Mouse (Mus musculus) intestine, embryonic 15.5 days (tissue): Measurements from ENCODE around the gene Olfr374. TPM values are rescaled to one million over a fixed set of nuclear protein-coding genes. Genes with fewer than 3 reads are reported as not detected.

Experiments used
- ATAC-seq: fragments of 200-750 bp; cut with Nextera tagmentation; 2 replicates; pipeline ENCODE4 v1.8.0; 2017; ENCODE audit warnings: moderate TSS enrichment, moderate library complexity
- H3K27ac ChIP-seq: fragments of 300-500 bp; sonication (generic); 2 replicates; pipeline ENCODE4 v1.5.1; 2015; ENCODE audit warnings: mild to moderate bottlenecking, inconsistent platforms
- H3K27me3 ChIP-seq: fragments of 300-500 bp; sonication (generic); replicated peaks from 2 replicates; pipeline ENCODE4 v1.6.1; 2015; ENCODE audit warnings: inconsistent platforms
- H3K36me3 ChIP-seq: fragments of 300-500 bp; sonication (generic); 2 replicates; pipeline ENCODE4 v1.6.1; 2015; ENCODE audit warnings: inconsistent platforms
- H3K4me1 ChIP-seq: fragments of 300-500 bp; sonication (generic); replicated peaks from 2 replicates; pipeline ENCODE4 v1.6.1; 2015; ENCODE audit warnings: inconsistent platforms
- H3K4me2 ChIP-seq: fragments of 300-500 bp; sonication (generic); replicated peaks from 2 replicates; pipeline ENCODE4 v1.6.1; 2015; ENCODE audit warnings: mild to moderate bottlenecking, inconsistent platforms
- H3K4me3 ChIP-seq: fragments of 300-500 bp; sonication (generic); replicated peaks from 2 replicates; pipeline ENCODE4 v1.5.1; 2015; ENCODE audit warnings: inconsistent platforms
- H3K9ac ChIP-seq: fragments of 300-500 bp; sonication (generic); 2 replicates; pipeline ENCODE4 v1.6.1; 2015; ENCODE audit warnings: inconsistent platforms
- H3K9me3 ChIP-seq: fragments of 300-500 bp; sonication (generic); 2 replicates; pipeline ENCODE4 v1.6.1; 2016; ENCODE audit warnings: inconsistent platforms
- WGBS: fragments of 180-500 bp; shearing (Covaris S2); methylation state at CpG from one replicate; pipeline ENCODE4 v1.1.7; 2015; 5-methylcytosine and 5-hydroxymethylcytosine counted together
- polyA plus RNA-seq: library from polyadenylated mRNA; unstranded; fragments of >200 nt; fragmentation: Nextera tagmentation; extraction: Ambion mirVana; gene quantifications from 2 replicates; pipeline ENCODE4 v1.2.1, GENCODE M21; 2015

Gene Olfr374
- polyA plus RNA-seq, 1 experiment from 2014 or later: 0.04 TPM

DNA sequence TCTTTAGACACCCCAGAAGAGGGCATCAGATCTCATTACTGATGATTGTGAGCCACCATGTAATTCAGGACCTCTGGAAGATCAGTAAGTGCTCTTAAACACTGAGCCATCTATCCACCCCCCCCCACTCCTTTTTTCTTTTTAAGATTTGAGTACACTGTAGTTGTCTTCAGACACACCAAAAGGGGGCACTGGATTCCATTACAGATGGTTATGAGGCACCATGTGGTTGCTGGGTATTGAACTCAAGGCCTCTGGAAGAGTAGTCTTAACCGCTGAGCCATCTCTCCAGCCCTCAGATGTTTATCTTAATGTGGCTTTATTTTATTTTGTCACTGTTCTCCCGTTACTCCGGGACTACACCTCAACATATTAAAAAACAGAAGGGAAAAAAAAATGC, 53.2 kb downstream of the Olfr374 start:
- 64% methylated on average over 3 of the region's 3 CpGs for WGBS
- H3K9ac ChIP-seq: no peak overlapping the region

DNA sequence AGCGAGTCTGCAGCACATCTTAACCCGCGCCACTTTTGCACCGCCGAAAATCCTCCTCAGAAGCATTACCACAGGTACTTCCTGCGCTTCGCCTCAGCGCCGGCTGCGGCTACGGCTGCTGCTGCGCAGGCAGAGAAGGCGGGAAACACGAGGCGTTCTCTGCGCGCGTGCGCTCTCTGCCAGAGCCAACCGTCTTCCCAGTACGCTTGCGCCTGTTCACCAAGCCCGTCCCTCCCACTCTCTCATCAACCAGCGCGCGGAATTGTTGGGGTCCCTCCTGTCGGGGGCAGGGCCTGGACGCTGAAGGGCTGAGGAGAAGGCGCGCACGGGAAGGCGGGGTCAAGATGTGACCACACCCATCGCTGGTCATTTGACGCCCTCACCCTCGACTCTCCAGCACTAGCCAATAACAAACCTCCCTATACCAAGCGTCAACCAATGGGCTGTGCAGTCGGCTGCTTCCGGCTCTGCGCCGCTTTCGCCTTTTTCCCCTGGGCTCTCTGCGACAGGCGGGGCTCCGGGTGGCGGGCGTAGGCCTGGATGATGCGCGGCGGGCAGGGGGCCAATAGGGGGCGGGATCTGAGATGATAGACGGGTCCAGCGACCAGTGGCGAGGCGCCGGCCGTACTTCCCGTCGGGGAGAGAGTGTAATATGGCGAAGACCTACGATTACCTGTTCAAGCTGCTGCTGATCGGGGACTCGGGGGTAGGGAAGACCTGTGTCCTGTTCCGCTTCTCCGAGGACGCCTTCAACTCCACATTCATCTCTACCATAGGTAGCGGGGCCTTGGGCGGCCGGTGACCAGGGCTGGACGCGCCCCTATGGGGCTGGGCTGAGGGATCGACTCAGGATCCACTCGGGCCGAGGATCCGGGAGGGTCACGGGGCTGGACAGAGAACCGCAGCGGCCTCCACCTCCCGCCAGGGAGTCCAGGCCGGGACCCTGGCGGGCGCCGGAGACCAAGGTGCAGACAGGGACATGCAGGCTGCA, 54.2 kb downstream of the Olfr374 start, which contains the start of gene Rab8a:
Gene Rab8a (plus strand): TSS at position 494 of the 991 bp plus-strand sequence.
- H3K36me3 ChIP-seq: 0 out of 2 replicates have a peak, but pooled peaks cover 5% of the 10 kb centered on the region
- H3K9ac ChIP-seq: peak within 1 kb of the TSS; percentile 97
- H3K9me3 ChIP-seq: no peaks in the 10 kb centered on the region
- H3K4me2 ChIP-seq: peak within 1 kb of the TSS; percentile 74
- H3K27ac ChIP-seq: peak within 1 kb of the TSS; percentile 85
- peak; percentile 99 for ATAC-seq
- H3K27me3 ChIP-seq: no peaks in the 10 kb centered on the region
- peak within 1 kb of the TSS; percentile 92 for H3K4me3 ChIP-seq
- peaks cover 8% of the 10 kb centered on the region for H3K4me1 ChIP-seq
- under 1% methylated on average over 82 of the region's 82 CpGs for WGBS

More for the DNA sequence above, 53.2 kb downstream of the Olfr374 start:
- ATAC-seq: no peak
- Histone ChIP-seq H3K36me3 (0 out of 2 replicates have a peak, but pooled peaks cover 5% of the 10 kb centered on the region), H3K4me3 (peak overlapping the region; percentile 92), H3K4me2 (peak overlapping the region; percentile 66), H3K4me1 (peaks cover 8% of the 10 kb centered on the region), H3K27ac (no peak overlapping the region), H3K9me3 (no peaks in the 10 kb centered on the region), H3K27me3 (no peaks in the 10 kb centered on the region)

DNA sequence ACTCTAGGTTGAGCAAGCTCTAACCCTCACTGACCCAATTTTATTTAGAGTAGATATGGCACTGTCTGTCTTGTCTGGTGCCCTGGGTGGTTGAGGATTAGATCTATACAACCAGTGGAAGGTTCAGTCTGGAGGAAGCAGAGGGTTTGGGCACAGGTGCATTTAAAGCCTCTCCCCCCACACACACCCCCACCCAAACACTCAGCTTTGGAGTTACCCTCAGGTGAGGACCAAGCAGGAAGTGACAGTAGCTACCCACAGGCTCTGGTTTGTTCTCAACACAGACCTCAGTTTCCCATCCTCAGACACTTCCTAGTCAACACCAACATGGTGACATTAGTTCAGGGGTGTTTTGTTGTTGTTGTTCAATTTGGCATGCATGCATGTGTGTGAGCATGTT, 56.0 kb downstream of the Olfr374 start:
- Histone ChIP-seq H3K9me3 (no peaks in the 10 kb centered on the region), H3K4me3 (no peak overlapping the region), H3K9ac (no peak overlapping the region), H3K4me1 (peaks cover 8% of the 10 kb centered on the region), H3K27ac (no peak overlapping the region), H3K27me3 (no peaks in the 10 kb centered on the region), H3K36me3 (0 out of 2 replicates have a peak, but pooled peaks cover 5% of the 10 kb centered on the region), H3K4me2 (peak overlapping the region; percentile 74; the same call in 1 of the 2 replicates)
- no peak for ATAC-seq

Other genes with a start within 250 kb of the Olfr374 start
- gene Zfp709, start 225.0 kb upstream of the Olfr374 start, polyA plus RNA-seq: 4.2 and 5.4 TPM in 2 replicates
- gene Zfp882, start 198.4 kb upstream of the Olfr374 start, polyA plus RNA-seq: 3.8 and 4.4 TPM in 2 replicates
- 18.4 and 20.0 TPM in 2 replicates for gene Zfp617, start 198.4 kb upstream of the Olfr374 start, polyA plus RNA-seq
- gene Zfp961, start 156.0 kb upstream of the Olfr374 start, polyA plus RNA-seq: 20.7 and 23.3 TPM in 2 replicates
- 2.6 and 2.8 TPM in 2 replicates for gene Cyp4f18, start 97.4 kb upstream of the Olfr374 start, polyA plus RNA-seq
- gene Olfr372, start 65.8 kb upstream of the Olfr374 start, polyA plus RNA-seq: not detected in 2 replicates
- 0.05 and 0.09 TPM in 2 replicates for gene Olfr373, start 23.9 kb upstream of the Olfr374 start, polyA plus RNA-seq
- 545 and 589 TPM in 2 replicates for gene Tpm4, start 27.9 kb downstream of the Olfr374 start, polyA plus RNA-seq
- gene Rab8a, start 54.2 kb downstream of the Olfr374 start, polyA plus RNA-seq: 149 and 159 TPM in 2 replicates
- gene Hsh2d, start 82.6 kb downstream of the Olfr374 start, polyA plus RNA-seq: 1.5 and 2.0 TPM in 2 replicates
- not detected in 2 replicates for gene Cib3, start 105.8 kb downstream of the Olfr374 start, polyA plus RNA-seq
- not detected in 2 replicates for gene Gm11034, start 106.6 kb downstream of the Olfr374 start, polyA plus RNA-seq
- 70.9 and 72.8 TPM in 2 replicates for gene Fam32a, start 112.7 kb downstream of the Olfr374 start, polyA plus RNA-seq
- 96.6 and 104 TPM in 2 replicates for gene Ap1m1, start 133.0 kb downstream of the Olfr374 start, polyA plus RNA-seq
- 21.5 and 24.3 TPM in 2 replicates for gene Gm10282, start 198.2 kb downstream of the Olfr374 start, polyA plus RNA-seq
- gene Klf2, start 212.0 kb downstream of the Olfr374 start, polyA plus RNA-seq: 6.6 and 7.2 TPM in 2 replicates